Mouse (Mus musculus): Measurements from ENCODE around the gene Aph1a. TPM values are rescaled to one million over a fixed set of nuclear protein-coding genes. Genes with fewer than 3 reads are reported as not detected.
"Not testable (repeated sequence)": the region's sequence is repeated elsewhere in the genome, so short reads cannot be mapped to it uniquely, and the experiment has no call there.

Aph1a gene
- total and polyA plus RNA-seq, 3 experiments = 76.0 to 930 (median 135) TPM

DNA sequence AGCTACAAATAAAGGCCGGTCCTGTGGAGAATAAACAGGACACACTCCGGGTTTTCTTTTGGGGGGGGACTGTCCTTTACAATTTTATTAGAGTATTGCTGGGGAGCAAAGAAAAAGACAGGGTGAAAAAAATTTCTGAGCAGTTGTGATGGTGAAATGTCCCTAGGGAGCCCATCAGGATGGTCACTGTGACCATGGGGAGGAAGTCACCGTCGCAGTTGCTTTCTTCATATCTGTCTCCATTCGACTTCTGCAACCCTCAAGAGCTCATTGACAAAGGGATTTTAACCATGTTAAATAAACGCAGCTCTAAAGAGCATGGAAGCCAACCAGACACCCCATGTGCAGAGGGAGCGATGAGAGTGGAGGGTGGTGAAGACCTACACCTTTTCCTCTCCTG, 23.0 kb downstream of the Aph1a start:
- no peak for DNase-seq

GRCm38 (mm10) chr3:95920532-95920931, 26.8 kb downstream of the Aph1a start:
- not testable (repeated sequence) for DNase-seq

DNA sequence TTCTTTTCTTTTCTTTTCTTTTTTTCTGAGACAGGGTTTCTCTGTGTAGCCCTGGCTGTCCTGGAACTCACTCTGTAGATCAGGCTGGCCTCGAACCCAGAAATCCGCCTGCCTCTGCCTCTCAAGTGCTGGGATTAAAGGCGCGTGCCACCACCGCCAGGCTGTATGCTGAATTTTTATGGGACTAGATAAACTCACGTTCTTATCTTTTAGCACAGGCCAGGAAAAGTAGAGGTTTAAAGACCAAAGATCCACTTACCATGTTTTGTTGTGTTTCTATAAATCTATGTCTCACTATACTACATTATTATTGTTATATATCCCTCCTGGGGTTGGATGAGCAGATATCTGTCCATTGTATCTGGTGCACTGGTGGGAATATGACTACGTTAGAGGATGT, 29.7 kb downstream of the Aph1a start:
- DNase-seq = not testable (repeated sequence)

GRCm38 (mm10) chr3:95924185-95924584, 30.4 kb downstream of the Aph1a start:
- DNase-seq = no peak

- no peak for DNase-seq
Observed at GRCm38 (mm10) chr3:95925087-95925486, 31.3 kb downstream of the Aph1a start.

GRCm38 (mm10) chr3:95928261-95928657, 34.5 kb downstream of the Aph1a start:
- DNase-seq = no peak

DNA sequence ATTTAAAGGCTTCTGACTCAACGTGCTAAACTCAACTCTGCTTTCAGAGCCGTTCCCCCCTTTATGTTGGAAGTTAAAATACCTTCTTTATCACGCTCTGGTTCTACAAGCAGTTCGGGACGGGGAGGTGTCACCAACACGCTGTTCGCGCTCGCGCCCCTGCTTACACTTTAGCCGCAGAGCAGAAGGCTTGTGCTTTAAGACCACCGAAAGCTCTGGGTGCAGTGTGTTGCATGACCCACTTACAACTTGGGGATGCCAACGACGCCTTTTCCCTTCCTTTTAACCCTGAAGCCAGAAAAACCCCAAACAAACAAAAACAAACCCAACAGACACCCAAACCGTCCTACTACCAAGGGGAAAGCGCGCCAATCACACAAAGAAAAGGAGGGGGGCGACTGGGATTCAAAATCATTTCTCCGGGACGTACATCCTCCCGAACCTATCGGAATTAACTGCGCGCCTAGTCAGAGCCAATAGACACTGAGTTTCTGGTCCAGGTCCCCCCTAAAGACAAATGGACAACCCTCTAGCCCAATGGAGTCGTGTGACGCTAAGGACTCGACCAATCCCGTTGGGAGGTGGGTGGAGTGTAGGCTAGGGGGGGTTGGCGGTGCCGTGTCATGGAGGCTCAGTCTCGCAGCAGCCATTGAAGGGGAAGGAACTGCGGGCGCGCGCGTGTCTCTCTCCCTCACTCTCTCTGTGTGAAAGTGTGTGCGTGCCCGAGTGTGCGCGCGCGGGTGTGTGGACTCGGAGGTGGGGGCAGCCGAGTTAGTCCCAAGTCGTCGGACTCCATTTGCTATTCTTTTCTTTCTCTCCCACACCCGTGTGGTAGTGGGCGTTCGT, 35.1 kb downstream of the Aph1a start, which contains the start of gene Anp32e:
TSS of gene Anp32e (plus strand) at position 589 of the 846 bp plus-strand sequence.
- DNase-seq = peak; percentile 98

- peak; percentile 76 for DNase-seq
Observed at GRCm38 (mm10) chr3:95929581-95930470, 36.1 kb downstream of the Aph1a start.

DNA sequence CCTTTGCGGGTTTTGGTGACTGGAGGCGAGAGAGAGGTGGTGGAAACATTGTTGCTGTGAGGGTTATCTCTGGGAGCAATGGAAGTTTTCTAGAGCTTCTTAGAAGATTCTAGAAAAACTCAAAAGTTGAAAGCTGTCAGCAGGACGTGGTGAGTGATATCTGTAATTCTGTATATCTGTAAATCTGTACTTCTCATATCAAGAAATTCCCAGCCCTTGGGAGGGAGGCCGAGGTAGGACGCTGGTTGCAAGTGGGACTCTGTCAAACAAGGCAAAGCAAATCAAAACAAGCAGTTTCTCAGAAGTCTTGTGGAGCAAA, 36.7 kb downstream of the Aph1a start:
- no peak for DNase-seq

DNA sequence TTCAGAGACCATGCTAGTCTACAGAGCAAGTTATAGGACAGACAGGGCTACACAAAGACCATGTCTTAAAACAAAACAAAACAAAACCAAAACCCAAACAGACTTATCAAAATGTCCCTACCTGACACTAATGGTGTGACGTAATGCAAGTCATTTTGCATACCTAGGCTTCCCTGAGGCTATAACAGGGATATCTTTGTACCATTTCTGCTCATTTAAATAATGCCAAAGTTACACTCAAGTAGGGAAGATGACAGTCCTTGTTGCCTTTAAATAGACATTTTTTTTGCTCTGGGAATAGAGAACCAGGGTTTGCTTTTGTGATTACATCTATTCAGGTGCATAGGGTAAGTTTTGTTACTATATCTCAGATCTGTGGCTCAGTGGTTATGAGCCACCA, 37.7 kb downstream of the Aph1a start:
- no peak for DNase-seq

DNA sequence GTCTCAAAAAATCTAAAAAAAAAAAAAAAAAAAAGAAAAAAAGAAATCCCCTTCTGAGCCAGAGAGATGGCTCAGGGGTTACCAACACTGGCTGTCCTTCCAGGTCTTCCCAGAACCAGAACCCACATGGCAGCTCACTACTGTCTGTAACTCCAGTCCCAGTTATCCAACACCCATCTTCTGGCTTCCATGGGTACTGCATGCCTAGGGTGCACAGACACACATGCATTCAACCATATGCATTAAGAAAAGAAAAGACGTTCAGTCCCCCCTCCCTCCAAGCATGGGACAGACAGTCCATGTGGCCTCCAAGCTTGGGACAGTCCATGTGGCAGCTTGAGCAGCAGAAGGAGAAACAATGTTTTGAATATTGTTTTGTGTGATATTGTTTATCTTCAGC, 38.4 kb downstream of the Aph1a start:
- no peak for DNase-seq

GRCm38 (mm10) chr3:95932566-95932965, 38.8 kb downstream of the Aph1a start:
- no peak for DNase-seq

- DNase-seq = no peak
Observed at GRCm38 (mm10) chr3:95933111-95933750, 39.5 kb downstream of the Aph1a start.

GRCm38 (mm10) chr3:95934448-95934847, 40.7 kb downstream of the Aph1a start:
- DNase-seq = no peak

DNA sequence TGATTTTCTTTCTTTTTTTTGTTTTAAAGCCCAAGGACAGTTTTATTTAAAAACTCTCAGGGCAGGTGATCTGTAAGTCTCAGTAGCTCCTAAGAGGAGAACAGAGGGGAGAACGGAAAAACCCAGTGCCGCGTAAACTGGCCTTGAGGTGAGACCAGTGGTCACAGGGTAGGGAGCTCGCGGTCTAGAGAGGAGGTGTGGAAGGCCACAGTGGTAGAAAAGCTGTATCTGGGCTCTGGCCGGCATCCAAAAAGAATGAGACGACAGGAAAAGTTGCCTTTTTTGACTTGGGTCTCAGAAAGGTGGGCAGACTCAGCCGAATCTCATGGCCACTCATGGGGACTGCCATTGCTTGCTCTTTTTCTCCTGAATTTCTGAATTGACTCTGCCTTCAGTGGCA, 44.4 kb downstream of the Aph1a start:
- DNase-seq = peak; percentile 59

- DNase-seq = no peak
Observed at GRCm38 (mm10) chr3:95938835-95939234, 45.1 kb downstream of the Aph1a start.

GRCm38 (mm10) chr3:95942749-95943148, 49.0 kb downstream of the Aph1a start:
- DNase-seq = no peak

- DNase-seq = no peak
Observed at GRCm38 (mm10) chr3:95943226-95943625, 49.5 kb downstream of the Aph1a start.

DNA sequence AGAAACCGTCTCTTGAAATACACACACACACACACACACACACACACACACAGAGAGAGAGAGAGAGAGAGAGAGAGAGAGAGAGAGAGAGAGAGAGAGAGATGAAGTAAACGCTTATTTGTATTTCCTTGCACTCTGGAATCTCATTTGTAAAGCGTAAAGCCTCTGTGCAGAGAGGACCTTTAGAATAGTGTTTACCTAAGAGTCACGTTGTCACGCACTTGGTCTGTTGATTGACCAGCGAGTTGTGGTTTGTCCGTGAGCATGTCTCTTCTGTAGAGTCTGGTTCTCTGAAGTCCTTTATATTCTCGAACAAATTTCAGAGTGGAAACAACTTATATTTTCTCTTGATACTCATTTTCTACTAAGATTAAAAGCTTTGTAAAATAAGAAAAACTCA, 51.0 kb downstream of the Aph1a start:
- no peak for DNase-seq

DNA sequence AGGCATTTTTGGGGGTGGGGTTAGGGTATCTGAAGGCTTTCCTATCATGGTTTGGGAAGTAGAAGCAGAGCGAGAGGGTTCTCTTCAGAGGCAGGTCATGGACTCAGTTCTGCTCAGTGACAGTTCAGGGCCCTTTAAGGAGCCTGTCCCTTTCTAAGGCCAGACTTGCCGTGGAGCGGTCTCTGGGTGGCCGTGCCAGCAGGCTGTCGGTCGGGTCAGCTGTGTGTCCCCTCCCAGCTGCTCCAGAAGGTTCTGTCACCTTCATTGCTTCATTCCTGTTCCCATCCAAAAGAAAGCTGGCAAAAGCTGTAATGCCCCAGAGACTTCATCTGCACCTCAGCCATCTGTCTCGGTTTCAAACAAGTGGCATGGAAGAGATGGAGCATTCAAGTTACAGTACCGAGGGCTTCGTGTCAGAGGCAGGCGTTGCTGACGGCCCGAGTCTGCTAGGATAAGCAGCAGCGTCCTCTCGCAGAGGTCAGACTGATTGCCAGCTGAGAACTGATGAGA, 52.0 kb downstream of the Aph1a start:
- peak; percentile 27 for DNase-seq
